Mouse (Mus musculus) liver, embryonic 14.5 days (tissue): Measurements from ENCODE around the gene Dus1l.

Experiments
- CTCF ChIP-seq: IDR thresholded peaks from 2 replicates; pipeline ENCODE4 v1.5.1; 2016; ENCODE audit warnings: antibody characterized with exemption, low read depth, control low read depth
- EP300 ChIP-seq: IDR thresholded peaks from 2 replicates; pipeline ENCODE4 v1.6.1; 2016; ENCODE audit warnings: antibody characterized with exemption, low read depth

DNA sequence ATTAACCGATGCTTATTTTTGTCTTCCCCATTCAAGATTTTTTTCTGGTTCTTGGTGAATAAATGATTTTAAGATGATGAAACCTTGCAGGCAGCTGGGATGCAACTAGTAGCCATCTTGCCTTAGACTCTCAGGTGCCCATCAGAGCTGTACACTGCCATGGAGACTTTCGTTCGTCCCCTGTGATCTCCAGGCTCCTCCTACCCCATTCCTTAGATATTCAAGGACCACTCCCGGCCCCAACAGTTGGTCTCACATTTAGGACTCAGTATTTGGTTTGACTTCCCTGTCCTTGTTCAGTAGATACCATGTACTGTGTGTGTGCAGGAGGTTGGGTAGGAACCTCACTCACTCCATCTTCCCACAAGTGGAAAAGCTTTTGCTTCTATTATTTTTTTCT, 8.6 kb upstream of the Dus1l start:
- no peak for TF ChIP-seq CTCF
- no peak for TF ChIP-seq EP300
